Mouse (Mus musculus): Measurements from ENCODE around the gene Kdf1.

- TF ChIP-seq CTCF (IDR thresholded peaks at IDR 0.05; ENCODE audit: control insufficient read depth, insufficient read depth, insufficient replicate concordance, low read depth, low read length) (no peak), POLR2A (IDR thresholded peaks at IDR 0.05; ENCODE audit: control insufficient read depth, low read depth, low read length) (no peak)
Measured at GRCm38 (mm10) chr4:133532777-133533176, 14.0 kb downstream of the Kdf1 start.
